Mouse (Mus musculus): ENCODE measurements around the gene Get4.
A peak's percentile ranks its signal among the peaks of the same experiment; 100 is the strongest.

Gene Get4

DNA sequence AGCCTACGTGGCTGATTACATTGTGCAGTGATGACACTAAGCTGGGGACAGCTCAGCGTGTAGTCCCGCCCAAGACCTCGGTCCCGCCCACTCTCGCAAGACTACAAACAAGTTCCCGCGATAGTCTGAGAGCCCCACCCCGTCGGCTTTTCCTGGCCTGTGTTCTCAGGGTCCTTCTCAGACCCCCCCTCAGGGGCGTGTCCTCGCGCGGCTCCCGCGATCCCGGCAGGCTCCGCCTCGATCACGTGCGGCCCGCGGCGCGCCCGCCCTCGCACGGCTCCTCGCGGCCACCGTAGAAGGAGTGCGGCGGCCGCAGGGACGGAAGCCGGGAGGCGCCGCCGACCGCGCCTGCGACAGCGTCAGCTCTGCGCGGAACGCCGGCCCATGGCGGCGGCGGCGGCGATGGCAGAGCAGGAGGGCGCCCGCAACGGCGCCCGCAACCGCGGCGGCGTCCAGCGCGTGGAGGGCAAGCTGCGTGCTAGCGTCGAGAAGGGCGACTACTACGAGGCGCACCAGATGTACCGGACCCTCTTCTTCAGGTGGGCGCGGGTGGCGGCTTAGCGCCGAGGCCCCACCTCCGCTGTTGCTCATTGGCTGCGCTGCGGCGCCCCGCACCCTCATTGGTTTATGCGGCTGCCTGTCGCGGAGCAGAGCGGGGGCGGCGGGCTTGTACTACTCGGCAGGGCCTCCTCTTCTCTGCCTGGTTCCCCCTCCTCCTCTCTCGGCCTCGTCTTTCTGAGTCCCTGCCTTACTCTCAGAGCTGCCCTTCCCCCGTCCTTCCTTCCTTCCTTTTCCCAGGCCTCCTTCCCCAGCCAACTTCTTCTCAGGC lies at the start of gene Get4:
Get4 (plus strand) TSS at position 244 of the 829 bp plus-strand sequence.
- peak; percentile 99 for DNase-seq (ENCODE audit: low spot score)

DNA sequence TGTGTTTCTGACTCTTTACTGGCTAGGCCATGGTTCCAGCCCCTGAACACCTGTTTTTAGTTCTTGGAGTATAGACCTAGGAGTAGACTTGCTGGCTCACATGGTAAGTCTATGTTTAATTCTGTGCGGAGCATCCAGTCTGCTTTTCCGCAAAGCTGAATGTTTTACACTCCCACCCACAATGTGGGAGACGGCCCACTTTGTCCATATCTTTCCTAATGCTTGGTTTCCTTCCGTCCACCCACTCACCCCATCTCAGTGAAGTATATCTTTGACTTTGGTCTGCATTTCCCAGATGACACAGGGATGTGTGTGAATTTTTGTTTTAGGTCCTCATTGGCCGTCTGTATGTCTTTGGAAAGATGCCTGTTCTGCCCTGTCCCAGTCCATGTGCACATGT lies 48.8 kb upstream of the Get4 start:
- no peak for DNase-seq (ENCODE audit: low spot score)

DNA sequence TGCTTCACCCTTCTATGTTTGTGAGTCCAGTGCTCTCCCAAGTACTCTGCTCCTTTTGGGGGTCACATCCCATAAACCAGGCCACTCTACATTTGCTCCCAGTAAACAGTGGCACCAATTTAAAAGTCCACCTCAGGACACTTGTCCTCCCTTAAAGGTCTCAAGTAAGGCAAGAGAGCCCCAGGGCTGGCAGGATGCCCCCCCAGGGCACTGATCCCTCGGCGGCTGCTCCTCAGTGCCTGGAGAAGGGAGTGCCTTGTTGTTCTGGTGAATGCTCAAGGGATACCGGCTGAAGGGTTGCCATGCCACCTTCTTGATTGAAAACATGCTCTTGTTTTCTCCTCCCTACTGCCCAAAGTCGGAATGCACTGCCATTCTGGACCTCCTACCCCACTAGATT lies 46.0 kb upstream of the Get4 start:
- DNase-seq (ENCODE audit: low spot score), result no peak

DNA sequence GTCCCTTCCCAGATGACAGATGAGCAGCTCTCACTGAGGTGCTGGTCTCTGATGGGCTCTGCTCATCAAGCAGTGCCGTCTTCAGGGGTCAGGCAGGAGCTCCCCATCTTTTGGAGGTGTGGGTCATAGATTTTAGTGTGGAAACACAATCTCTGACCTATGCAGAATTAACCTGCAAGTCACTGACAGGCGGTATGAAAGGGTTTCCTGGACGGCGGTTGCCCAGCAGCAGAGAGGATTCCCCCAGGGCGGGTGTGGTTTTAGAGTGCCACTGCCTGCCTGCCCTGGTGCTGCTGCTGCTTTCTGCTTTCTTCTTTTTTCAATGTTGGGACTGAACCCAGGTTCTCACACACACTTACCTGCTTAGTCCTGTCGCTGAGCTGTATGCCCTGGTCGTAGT lies 45.6 kb upstream of the Get4 start:
- no peak for DNase-seq (ENCODE audit: low spot score)

DNA sequence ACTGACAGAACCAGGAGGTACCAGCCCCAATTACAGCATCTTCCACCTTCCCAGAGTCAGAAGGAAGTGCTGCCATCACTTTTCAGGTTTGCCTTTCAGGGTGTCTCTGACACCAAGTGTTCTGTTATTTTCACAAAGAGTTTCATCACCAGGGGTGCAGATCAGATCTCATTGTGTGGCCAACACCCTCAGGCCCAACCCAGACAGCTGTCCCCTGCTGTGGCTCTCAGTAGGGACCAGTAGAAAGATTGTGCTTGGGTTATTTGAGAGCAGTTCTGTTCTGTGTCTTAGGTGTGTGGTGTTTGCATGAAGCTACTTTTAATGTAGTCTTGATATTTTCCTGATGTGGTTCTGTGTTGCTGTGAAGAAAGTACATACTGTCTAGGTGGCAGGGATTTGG lies 43.9 kb upstream of the Get4 start:
- DNase-seq (ENCODE audit: low spot score), result no peak

DNA sequence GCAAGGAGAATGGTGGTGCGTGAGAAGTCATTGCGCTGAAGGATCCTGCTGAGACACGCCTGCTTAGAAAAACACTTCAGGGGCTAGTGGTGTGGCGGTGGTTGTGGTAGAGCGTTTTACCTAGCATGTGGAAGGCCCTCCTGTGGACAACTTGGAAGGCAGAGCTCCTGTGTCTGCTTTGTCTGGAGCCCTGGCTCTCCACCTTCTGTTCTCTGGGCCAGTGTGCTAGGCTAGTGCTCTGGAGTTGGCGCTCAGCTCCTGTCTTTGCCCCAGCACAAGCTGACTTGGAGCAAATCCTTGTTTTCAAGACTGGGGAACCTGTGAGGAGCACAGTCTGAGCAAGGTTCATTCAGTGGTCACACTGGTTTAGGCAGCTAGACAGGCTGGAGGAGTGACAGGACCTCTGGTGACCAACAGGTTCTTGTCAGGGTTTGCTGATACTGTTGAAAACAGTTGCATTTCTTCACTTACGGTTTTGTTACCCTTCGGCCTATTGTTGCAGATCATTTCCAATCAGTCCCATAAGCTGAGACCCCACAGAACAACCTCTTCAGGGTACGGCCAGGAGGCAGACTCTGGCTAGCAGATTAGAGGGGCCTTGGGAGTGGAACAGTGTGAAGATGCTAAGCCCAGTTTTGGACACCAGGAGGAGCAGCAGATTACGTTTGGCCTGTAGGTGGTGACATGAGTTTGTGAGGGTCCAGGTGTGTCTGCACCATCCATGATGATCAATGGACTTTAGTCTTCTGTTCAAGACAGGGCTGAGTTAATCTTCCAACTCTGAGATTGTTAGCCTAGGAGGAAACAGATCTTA lies 43.0 kb upstream of the Get4 start:
- no peak for DNase-seq (ENCODE audit: low spot score)

DNA sequence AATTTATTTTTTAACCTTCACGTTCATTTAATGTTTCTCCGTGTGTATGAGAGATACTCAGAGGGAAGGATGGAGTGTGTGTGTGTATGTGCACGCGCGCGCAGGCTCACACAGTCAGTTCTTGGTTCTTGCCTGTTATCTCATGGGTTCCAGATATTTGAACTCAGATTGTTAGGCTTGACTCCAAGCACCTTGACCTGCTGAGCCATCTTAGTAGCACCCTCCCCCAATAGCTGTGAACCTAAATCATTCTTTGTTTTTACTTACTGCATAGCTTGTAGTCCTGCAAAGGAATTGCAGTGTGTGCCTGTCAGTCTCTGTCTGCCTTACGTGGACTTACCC lies 42.5 kb upstream of the Get4 start:
- no peak for DNase-seq (ENCODE audit: low spot score)

DNA sequence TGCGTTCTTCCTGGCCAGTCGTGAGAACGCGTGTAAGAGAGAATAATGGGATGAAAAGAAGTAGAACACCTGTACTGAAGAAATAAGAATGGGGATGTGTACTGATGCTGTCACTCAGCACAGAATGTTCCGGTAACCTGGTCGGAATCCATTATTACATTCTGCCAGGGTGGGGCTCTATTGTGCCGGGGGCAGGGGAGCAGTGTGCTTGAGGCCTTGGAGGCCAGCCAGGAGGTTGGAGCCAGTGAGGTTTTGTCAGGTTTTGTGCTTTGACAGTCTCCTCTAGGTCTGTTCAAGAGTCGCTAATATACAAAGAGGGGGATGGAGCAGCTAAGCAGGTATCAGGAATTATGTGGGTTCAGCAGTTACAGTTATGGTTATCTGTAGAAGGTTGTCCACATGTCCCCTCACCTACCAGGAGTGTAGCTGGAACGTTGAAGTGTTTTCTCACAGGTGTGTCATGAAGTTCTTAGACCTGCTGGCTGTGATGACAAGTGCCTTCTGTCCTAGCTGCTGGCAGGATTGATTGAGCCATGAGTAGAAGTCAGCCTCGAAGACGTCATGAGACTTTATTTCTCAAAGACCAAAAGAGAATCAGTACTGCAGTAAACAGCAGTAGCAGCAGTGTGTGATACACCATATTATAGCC lies 40.3 kb upstream of the Get4 start:
- no peak for DNase-seq (ENCODE audit: low spot score)

DNA sequence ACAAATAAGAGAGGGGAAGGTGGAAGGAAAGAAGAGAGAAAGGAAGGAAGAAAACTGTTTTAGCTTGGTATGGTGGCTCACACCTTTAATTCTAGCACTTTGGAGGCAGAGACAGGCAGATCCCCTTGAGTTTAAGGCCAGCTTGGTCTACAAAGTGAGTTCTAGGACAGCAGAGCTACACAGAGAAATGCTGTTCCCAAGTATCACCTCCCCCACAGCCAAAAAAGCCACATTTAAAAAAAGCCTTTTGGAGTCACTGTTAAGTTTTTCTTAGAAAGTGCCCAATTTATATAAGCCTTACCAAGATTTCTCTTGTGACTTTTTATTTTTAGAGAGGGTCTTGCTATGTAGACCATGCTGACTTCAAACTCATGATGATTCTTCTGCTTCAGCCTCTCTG lies 37.8 kb upstream of the Get4 start:
- no peak for DNase-seq (ENCODE audit: low spot score)

DNA sequence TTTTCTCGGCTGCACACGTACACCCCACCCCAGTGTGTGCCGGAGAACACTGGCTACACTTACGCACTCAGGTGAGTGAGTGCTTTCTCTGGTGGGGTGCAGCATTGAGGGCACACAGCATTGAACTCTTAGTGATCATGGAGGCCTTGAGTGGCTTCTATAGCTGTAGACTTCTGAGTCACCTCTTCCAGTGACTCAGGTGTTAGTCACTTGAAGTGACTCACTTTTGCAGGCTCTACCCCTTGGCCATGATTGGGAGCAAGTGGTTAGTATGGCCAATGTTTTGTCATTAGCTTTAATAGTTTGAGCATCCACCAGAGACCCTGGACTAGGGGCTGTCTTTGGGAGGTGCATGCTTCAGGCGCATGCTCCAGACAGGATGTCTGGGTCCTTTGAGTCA lies 36.9 kb upstream of the Get4 start:
- DNase-seq (ENCODE audit: low spot score), result no peak

DNA sequence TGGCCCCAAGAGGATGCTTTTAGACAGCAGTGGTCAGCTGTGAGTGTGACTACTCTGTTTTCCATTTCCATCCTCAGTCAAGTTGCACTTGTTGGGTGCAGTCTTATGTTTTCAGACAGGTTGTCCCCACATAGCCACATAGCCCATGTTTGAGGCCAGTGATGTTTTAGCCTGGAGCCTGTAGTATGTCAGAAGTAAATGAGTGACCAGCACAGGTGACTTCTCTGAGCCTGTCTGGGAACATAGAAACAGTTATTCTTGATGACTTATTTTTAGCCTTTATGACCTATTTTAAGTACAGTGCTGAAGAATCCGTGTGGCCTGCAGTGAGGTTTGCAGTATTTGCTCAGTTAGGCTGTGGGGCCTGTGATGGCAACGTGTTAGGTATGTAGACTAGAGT lies 36.0 kb upstream of the Get4 start:
- no peak for DNase-seq (ENCODE audit: low spot score)

DNA sequence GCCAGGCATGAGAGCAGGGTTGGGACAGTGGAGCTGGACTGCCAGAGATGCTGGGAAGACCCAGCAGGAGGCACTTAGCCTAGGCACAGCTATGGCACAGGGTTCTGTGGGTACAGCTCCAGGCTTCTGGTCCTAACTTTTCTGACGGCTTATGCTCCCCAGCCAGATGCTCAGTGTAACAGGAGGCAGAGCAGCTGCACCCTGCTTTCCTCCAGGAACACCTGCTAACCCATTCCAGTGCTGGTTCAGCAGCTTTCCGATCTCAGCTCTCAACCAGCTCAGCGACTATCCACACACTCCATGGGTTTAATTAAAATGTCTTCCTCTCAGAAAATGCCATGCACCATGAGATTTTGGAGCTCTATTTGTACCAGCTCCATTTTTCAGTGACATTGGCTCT lies 35.4 kb upstream of the Get4 start:
- DNase-seq (ENCODE audit: low spot score), result no peak

DNA sequence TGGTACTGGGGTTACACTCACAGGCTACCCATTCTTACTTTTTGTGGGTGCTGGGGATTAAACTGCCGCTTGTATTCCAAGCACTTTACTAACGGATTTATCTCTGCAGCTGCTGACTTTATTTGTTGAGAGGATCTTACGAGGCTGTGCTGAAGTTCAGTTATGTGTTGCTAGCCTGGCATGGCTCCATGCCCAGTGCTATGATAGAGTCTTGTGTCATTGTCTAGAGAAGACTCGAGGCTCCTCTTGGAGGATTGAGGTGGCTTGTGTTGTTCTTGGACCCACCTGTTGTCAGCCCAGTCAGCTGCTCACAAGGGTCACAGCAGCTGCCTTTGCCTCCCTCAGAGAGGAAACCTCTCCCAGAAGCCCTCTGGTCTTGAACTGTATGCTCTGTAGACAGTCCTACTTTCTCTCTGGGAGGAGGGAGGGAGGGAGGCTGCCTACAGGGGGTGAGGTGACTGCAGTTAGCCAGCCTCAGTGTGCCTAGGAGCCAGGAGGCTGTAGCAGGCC lies 32.1 kb upstream of the Get4 start:
- DNase-seq (ENCODE audit: low spot score), result no peak

DNA sequence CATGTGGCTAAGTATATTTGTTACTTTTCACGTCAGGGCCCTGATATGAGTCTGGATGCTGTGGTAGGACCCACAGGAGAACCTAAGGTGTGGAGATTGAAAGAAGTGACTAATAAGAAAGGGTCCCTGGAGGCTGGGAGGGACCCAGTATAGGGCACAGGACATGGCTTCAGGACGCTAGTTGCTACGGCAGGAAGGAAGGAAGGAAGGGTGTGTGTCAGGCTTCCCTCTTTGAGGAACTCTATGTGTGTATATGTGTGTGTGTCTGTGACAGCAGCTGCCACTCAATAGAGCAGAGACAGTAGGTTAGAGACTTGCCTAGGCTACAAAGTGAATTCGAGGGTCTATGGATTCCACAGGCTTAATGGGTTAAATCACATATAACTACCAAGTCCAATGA lies 31.5 kb upstream of the Get4 start:
- DNase-seq (ENCODE audit: low spot score), result no peak

DNA sequence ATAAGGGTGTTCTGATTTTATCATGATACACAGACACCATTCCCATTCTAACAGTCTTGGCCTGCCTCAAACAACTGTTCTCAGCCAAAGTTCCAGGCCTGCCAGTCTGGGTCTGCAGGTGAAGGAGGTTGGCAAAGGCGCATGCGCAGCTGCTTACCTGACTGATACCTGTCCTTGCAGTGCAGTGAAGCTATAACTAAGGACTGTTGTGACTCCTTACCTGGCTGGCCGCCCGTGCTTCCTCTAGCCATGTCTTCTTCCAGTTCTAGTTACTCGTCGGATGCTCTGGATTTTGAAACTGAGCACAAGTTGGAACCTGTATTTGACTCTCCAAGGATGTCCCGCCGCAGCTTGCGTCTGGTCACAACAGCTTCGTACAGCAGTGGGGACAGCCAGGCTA lies 28.8 kb upstream of the Get4 start:
- no peak for DNase-seq (ENCODE audit: low spot score)

DNA sequence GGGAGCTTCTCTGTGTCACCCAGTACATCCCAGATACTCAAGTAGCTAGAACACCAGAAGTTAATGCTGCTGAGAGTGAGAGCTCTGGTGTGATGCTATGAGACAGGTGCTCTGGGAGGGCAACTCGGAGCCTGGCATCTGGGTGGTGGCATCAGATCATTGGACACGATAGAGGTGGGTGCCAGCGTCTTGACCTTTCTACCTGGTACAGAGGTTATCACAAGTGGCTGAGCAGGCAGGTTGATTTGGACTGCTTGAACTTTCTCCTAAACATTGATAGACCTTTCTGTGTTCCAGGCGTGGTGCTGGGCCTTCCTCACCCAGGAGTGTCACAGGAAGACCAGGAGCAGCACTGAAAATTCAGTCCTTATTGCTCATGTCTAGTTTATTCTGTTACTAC lies 24.9 kb upstream of the Get4 start:
- DNase-seq (ENCODE audit: low spot score), result no peak

DNA sequence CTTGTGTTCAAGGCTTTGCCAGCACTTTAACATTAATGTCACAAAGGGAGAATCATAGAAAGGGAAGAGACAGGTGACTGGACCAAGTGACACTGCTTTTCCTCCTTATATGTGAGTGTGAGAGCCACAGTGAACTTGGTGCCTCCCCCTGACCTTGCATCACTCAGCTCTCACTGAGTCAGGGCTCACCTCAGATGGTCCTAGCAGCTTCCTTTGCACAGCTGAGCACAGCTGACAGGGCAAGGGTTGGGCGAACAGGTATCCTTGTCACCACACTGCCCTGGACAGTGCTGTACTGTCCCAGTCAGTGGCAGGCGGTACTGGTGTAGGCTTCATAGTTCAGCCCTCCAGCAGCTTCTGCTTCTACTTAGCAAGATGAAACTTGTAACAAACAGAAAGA lies 24.5 kb upstream of the Get4 start:
- DNase-seq (ENCODE audit: low spot score), result no peak

DNA sequence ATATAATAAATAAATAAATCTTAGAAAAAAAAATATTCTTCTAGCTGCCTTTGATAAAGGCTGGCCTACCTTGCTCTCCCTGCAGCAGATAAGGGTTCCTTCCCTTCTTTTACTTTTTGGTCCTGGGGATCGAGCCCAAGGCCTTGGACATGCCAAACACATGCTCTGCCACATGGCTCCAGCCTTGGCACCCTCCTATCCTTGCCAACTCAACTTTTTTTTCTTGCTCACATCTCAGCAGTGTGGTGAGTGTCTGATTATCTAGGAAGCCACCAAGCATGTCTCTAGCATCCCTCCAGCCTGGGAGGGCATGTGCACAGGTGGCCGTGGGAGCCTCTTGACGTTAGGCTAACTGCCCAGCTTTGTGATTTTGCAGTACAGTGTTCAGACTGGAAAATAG lies 23.8 kb upstream of the Get4 start:
- no peak for DNase-seq (ENCODE audit: low spot score)

DNA sequence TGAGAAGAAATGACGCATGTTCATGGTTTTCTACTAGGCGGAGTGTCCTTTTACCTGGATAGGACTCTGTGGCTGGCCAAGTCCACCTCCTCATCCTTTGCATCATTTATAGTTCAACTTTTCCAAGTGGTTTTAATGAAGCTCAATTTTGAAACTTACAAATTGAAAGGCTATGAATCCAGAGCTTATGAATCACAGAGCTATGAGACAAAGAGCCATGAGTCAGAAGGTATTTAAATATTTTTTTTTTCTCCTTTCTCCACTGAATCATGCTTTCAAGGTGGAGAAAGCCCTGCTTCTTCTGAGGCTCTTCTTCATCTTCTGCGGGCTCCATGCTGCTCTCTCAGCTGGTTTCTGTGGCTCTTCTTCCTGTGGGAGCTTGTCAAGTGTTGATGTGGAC lies 22.4 kb upstream of the Get4 start:
- no peak for DNase-seq (ENCODE audit: low spot score)

DNA sequence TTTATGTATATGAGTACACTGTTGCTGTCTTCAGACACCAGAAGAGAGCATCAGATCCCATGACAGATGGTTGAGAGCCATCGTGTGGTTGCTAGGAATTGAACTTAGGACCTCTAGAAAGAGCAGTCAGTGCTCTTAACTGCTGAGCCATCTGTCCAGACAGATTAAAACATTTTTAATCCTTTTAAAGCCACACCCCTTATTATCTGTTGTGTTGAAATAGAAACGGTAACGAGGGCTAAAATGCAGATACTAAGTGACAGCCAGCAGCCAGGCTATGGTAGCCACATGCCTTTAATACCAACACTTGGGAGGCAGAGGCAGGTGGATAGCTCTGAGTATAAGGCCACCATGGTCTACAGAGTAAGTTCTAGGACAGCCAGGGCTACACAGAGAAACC lies 20.0 kb upstream of the Get4 start:
- DNase-seq (ENCODE audit: low spot score), result no peak

DNA sequence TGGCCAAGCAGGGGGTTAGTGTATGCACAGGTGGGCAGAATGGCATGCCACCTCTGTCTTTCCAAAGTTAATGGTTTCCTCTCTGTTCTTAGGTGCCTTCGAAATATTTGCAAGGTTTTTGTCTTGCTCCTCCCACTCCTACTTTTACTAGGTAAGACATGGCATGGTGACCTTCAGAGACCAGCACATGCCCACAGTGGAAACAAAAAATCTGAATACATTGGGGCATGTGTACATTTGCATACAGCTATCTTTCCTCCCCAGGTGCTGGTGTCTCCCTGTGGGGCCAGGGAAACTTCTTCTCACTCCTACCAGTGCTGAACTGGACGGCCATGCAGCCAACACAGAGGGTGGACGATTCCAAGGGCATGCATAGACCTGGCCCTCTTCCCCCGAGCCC lies 17.7 kb upstream of the Get4 start:
- no peak for DNase-seq (ENCODE audit: low spot score)

DNA sequence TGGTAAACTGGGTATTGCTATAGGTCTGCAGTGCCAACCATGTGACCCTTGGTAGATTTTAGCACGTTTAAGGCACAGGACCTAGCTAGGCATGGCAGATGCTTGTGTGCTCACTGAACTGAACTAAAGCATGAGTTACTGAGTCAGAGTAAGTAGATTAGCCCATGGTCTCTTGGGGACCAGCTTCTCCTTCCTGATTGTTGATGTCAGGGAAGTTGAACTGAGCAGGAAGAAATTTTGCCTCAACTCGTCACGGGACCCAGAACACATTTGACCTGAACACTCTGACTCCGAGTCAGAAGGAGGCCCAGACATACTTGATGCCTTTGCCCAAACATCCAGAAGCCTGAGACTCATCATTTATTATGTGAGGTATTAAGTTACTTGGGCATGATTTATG lies 14.7 kb upstream of the Get4 start:
- DNase-seq (ENCODE audit: low spot score), result no peak
